Mouse (Mus musculus): Measurements from ENCODE around the gene Snx1. TPM values are rescaled to one million over a fixed set of nuclear protein-coding genes. Genes with fewer than 3 reads are reported as not detected.
A peak's percentile ranks its signal among the peaks of the same experiment; 100 is the strongest.

Snx1 gene
- polyA plus RNA-seq, 1 experiment = 57.3 TPM

- 51% methylated on average over 4 of the region's 4 CpGs for WGBS
- H3K4me3 ChIP-seq (replicated peaks; ENCODE audit: extremely low read depth, low read depth, low read length) = no peak overlapping the region
- TF ChIP-seq CTCF (IDR thresholded peaks at IDR 0.05; ENCODE audit: insufficient read depth, low read length) = no peak
- TF ChIP-seq POLR2A (IDR thresholded peaks at IDR 0.05; ENCODE audit: borderline replicate concordance, extremely low read depth, low read depth, low read length) = no peak
- no peaks in the 10 kb centered on the region; the same call in 1 of the 2 replicates for H3K4me1 ChIP-seq (ENCODE audit: control insufficient read depth, insufficient read depth, low read length)
- DNase-seq = no peak
Measured at GRCm38 (mm10) chr9:66081999-66082398, 44.4 kb downstream of the Snx1 start.

- no peak for TF ChIP-seq POLR2A (IDR thresholded peaks at IDR 0.05; ENCODE audit: borderline replicate concordance, extremely low read depth, low read depth, low read length)
- TF ChIP-seq CTCF (IDR thresholded peaks at IDR 0.05; ENCODE audit: insufficient read depth, low read length) = no peak
- no peaks in the 10 kb centered on the region; the same call in 1 of the 2 replicates for H3K4me1 ChIP-seq (ENCODE audit: control insufficient read depth, insufficient read depth, low read length)
- no peak overlapping the region for H3K4me3 ChIP-seq (replicated peaks; ENCODE audit: extremely low read depth, low read depth, low read length)
- peak; percentile 57 for DNase-seq
- 64% methylated on average over 3 of the region's 3 CpGs for WGBS
Measured at GRCm38 (mm10) chr9:66080804-66081459, 45.5 kb downstream of the Snx1 start.

GRCm38 (mm10) chr9:66078493-66078892, 47.9 kb downstream of the Snx1 start:
- DNase-seq = no peak
- Histone ChIP-seq H3K4me3 (replicated peaks; ENCODE audit: extremely low read depth, low read depth, low read length) (no peak overlapping the region), H3K4me1 (ENCODE audit: control insufficient read depth, insufficient read depth, low read length) (no peaks in the 10 kb centered on the region; the same call in 1 of the 2 replicates)
- TF ChIP-seq POLR2A (IDR thresholded peaks at IDR 0.05; ENCODE audit: borderline replicate concordance, extremely low read depth, low read depth, low read length) (no peak), CTCF (IDR thresholded peaks at IDR 0.05; ENCODE audit: insufficient read depth, low read length) (no peak)
- 14% methylated on average over 14 of the region's 14 CpGs for WGBS

- Histone ChIP-seq H3K4me3 (replicated peaks; ENCODE audit: extremely low read depth, low read depth, low read length) (no peak overlapping the region), H3K4me1 (ENCODE audit: control insufficient read depth, insufficient read depth, low read length) (no peaks in the 10 kb centered on the region; the same call in 1 of the 2 replicates)
- TF ChIP-seq POLR2A (IDR thresholded peaks at IDR 0.05; ENCODE audit: borderline replicate concordance, extremely low read depth, low read depth, low read length) (no peak), CTCF (IDR thresholded peaks at IDR 0.05; ENCODE audit: insufficient read depth, low read length) (no peak)
- 61% methylated on average over 3 of the region's 3 CpGs for WGBS
- DNase-seq = no peak
Measured at GRCm38 (mm10) chr9:66078072-66078471, 48.3 kb downstream of the Snx1 start.

- H3K4me1 ChIP-seq (ENCODE audit: control insufficient read depth, insufficient read depth, low read length) = peaks cover 4% of the 10 kb centered on the region; the same call in 1 of the 2 replicates
- no peak overlapping the region for H3K4me3 ChIP-seq (replicated peaks; ENCODE audit: extremely low read depth, low read depth, low read length)
- no peak for TF ChIP-seq CTCF (IDR thresholded peaks at IDR 0.05; ENCODE audit: insufficient read depth, low read length)
- TF ChIP-seq POLR2A (IDR thresholded peaks at IDR 0.05; ENCODE audit: borderline replicate concordance, extremely low read depth, low read depth, low read length) = no peak
- WGBS = 82% methylated on average over 7 of the region's 7 CpGs
- DNase-seq = no peak
Measured at GRCm38 (mm10) chr9:66072754-66073153, 53.6 kb downstream of the Snx1 start.

- H3K4me3 ChIP-seq (replicated peaks; ENCODE audit: extremely low read depth, low read depth, low read length) = no peak overlapping the region
- peaks cover 4% of the 10 kb centered on the region; the same call in 1 of the 2 replicates for H3K4me1 ChIP-seq (ENCODE audit: control insufficient read depth, insufficient read depth, low read length)
- WGBS = 84% methylated on average over 5 of the region's 5 CpGs
- no peak for DNase-seq
- no peak for TF ChIP-seq CTCF (IDR thresholded peaks at IDR 0.05; ENCODE audit: insufficient read depth, low read length)
- TF ChIP-seq POLR2A (IDR thresholded peaks at IDR 0.05; ENCODE audit: borderline replicate concordance, extremely low read depth, low read depth, low read length) = no peak
Measured at GRCm38 (mm10) chr9:66070151-66070550, 56.2 kb downstream of the Snx1 start.

- whole genome bisulfite sequencing = 1% methylated on average over 22 of the region's 22 CpGs
- H3K4me3 ChIP-seq (replicated peaks; ENCODE audit: extremely low read depth, low read depth, low read length) = peak within 1 kb of the TSS; percentile 48
- TF ChIP-seq POLR2A (IDR thresholded peaks at IDR 0.05; ENCODE audit: borderline replicate concordance, extremely low read depth, low read depth, low read length) (peak; percentile 31; the same call in 1 of the 2 replicates), CTCF (IDR thresholded peaks at IDR 0.05; ENCODE audit: insufficient read depth, low read length) (no peak)
- peak; percentile 90 for DNase-seq
- H3K4me1 ChIP-seq (ENCODE audit: control insufficient read depth, insufficient read depth, low read length) = peaks cover 4% of the 10 kb centered on the region; the same call in 1 of the 2 replicates
Measured at GRCm38 (mm10) chr9:66069583-66069982, 56.8 kb downstream of the Snx1 start, which contains the start of gene Snx22. Snx22 (minus strand) TSS chr9:66069719.

- H3K4me1 ChIP-seq (ENCODE audit: control insufficient read depth, insufficient read depth, low read length) = peaks cover 4% of the 10 kb centered on the region; the same call in 1 of the 2 replicates
- DNase-seq = no peak
- no peak for TF ChIP-seq POLR2A (IDR thresholded peaks at IDR 0.05; ENCODE audit: borderline replicate concordance, extremely low read depth, low read depth, low read length)
- no peak for TF ChIP-seq CTCF (IDR thresholded peaks at IDR 0.05; ENCODE audit: insufficient read depth, low read length)
- WGBS = 2% methylated on average over 30 of the region's 30 CpGs
- peak overlapping the region; percentile 48 for H3K4me3 ChIP-seq (replicated peaks; ENCODE audit: extremely low read depth, low read depth, low read length)
Measured at GRCm38 (mm10) chr9:66068971-66069391, 57.4 kb downstream of the Snx1 start.

- no peak for DNase-seq
- Histone ChIP-seq H3K4me1 (ENCODE audit: control insufficient read depth, insufficient read depth, low read length) (peaks cover 4% of the 10 kb centered on the region; the same call in 1 of the 2 replicates), H3K4me3 (replicated peaks; ENCODE audit: extremely low read depth, low read depth, low read length) (no peak overlapping the region)
- TF ChIP-seq POLR2A (IDR thresholded peaks at IDR 0.05; ENCODE audit: borderline replicate concordance, extremely low read depth, low read depth, low read length) = no peak
- TF ChIP-seq CTCF (IDR thresholded peaks at IDR 0.05; ENCODE audit: insufficient read depth, low read length) = no peak
- 67% methylated on average over 4 of the region's 4 CpGs for WGBS
Measured at GRCm38 (mm10) chr9:66068056-66068455, 58.3 kb downstream of the Snx1 start.

- H3K4me1 ChIP-seq (ENCODE audit: control insufficient read depth, insufficient read depth, low read length) = peaks cover 4% of the 10 kb centered on the region; the same call in 1 of the 2 replicates
- 43% methylated on average over 5 of the region's 5 CpGs for WGBS
- H3K4me3 ChIP-seq (replicated peaks; ENCODE audit: extremely low read depth, low read depth, low read length) = no peak overlapping the region
- DNase-seq = peak; percentile 50
- peak; percentile 75 for TF ChIP-seq CTCF (IDR thresholded peaks at IDR 0.05; ENCODE audit: insufficient read depth, low read length)
- no peak for TF ChIP-seq POLR2A (IDR thresholded peaks at IDR 0.05; ENCODE audit: borderline replicate concordance, extremely low read depth, low read depth, low read length)
Measured at GRCm38 (mm10) chr9:66067542-66067941, 58.8 kb downstream of the Snx1 start.

Data from lung, adult 2 months (tissue).